Mouse (Mus musculus): ENCODE measurements around the gene Ccl1. TPM values are rescaled to one million over a fixed set of nuclear protein-coding genes. Genes with fewer than 3 reads are reported as not detected.

Ccl1 gene
- polyA plus RNA-seq, 1 experiment from 2014 or later: 1.1 TPM

Other genes starting within 250 kb of the Ccl1 start
- 0.47 and 3.9 TPM in 2 replicates for gene Ccl11, start 247.9 kb downstream of the Ccl1 start, polyA plus RNA-seq (2015; fragmentation: Nextera tagmentation; extraction: Ambion mirVana)
- 3.3 and 5.3 TPM in 2 replicates for gene Ccl12, start 203.8 kb downstream of the Ccl1 start, polyA plus RNA-seq (2015; fragmentation: Nextera tagmentation; extraction: Ambion mirVana)
- 0.40 TPM in 1 of 2 replicates, not detected in the other for gene Ccl8, start 190.5 kb downstream of the Ccl1 start, polyA plus RNA-seq (2015; fragmentation: Nextera tagmentation; extraction: Ambion mirVana)
- 5.1 and 5.7 TPM in 2 replicates for gene Tmem132e, start 83.2 kb upstream of the Ccl1 start, polyA plus RNA-seq (2015; fragmentation: Nextera tagmentation; extraction: Ambion mirVana)

Data from neural tube, embryonic 15.5 days (tissue).